Comparison of ENCODE assay signal across 8 mouse cellular contexts in genomic region chr13:58157036-58157435, GRCm38 (mm10). TPM values are rescaled to one million over a fixed set of nuclear protein-coding genes. Genes with fewer than 3 reads are reported as not detected.
DNase-seq lines count a peak whose midpoint lies in the region; ATAC-seq and TF ChIP-seq lines count a peak whose summit lies in the region.

No protein-coding gene starts in this region.

- H3K4me3 ChIP-seq in lung, postnatal 0 days (ENCODE audit: low read depth, low read length) = peak overlapping the region; percentile 78
- H3K4me3 ChIP-seq in hindbrain, embryonic 15.5 days = peak overlapping the region; percentile 80
- H3K4me3 ChIP-seq in midbrain, embryonic 14.5 days (replicated peaks; ENCODE audit: low read depth, low read length) = peak overlapping the region; percentile 85

- H3K9me3 ChIP-seq in lung, postnatal 0 days (ENCODE audit: low read length) = no peaks in the 10 kb centered on the region
- H3K9me3 ChIP-seq in hindbrain, embryonic 15.5 days = no peaks in the 10 kb centered on the region
- no peaks in the 10 kb centered on the region for H3K9me3 ChIP-seq in midbrain, embryonic 14.5 days (ENCODE audit: control insufficient read depth, low read length)

- no peak for TF ChIP-seq EP300 in lung, postnatal 0 days (IDR thresholded peaks at IDR 0.05)

- no peak for DNase-seq in lung, postnatal 0 days (ENCODE audit: low spot score)
- no peak for DNase-seq in lung, adult 18-20 months
- peak; percentile 40 for DNase-seq in cerebellum, adult 9-10 months
- peak; percentile 16 for DNase-seq in midbrain, embryonic 14.5 days
- DNase-seq in gastrocnemius, postnatal 10 days = no peak
- DNase-seq in layer of hippocampus, adult 18-20 months (ENCODE audit: low spot score in 2 of 2) = no peak
- no peak for DNase-seq in lung, postnatal 25 days (ENCODE audit: low spot score)

- ATAC-seq in lung, postnatal 0 days = no peak
- no peak for ATAC-seq in hindbrain, embryonic 15.5 days (ENCODE audit: low FRiP score, low read depth)
- 0 out of 2 replicates have a peak, but pooled peaks have one; percentile 34 for ATAC-seq in midbrain, embryonic 14.5 days (ENCODE audit: low FRiP score, low TSS enrichment)

- no peaks in the 10 kb centered on the region for H3K4me1 ChIP-seq in lung, postnatal 0 days (ENCODE audit: insufficient read depth, low read depth, low read length)
- H3K4me1 ChIP-seq in hindbrain, embryonic 15.5 days (replicated peaks) = peaks cover 19% of the 10 kb centered on the region
- H3K4me1 ChIP-seq in midbrain, embryonic 14.5 days (ENCODE audit: control insufficient read depth, insufficient read depth, low read length) = peaks cover 5% of the 10 kb centered on the region; the same call in 1 of the 2 replicates

- 19% methylated on average over 8 of the region's 8 CpGs for WGBS in lung, postnatal 0 days
- WGBS in hindbrain, embryonic 15.5 days = 15% methylated on average over 8 of the region's 8 CpGs
- 22% methylated on average over 8 of the region's 8 CpGs for WGBS in midbrain, embryonic 14.5 days

- no peaks in the 10 kb centered on the region for H3K27me3 ChIP-seq in lung, postnatal 0 days (replicated peaks; ENCODE audit: insufficient read depth, low read length)
- H3K27me3 ChIP-seq in hindbrain, embryonic 15.5 days = no peaks in the 10 kb centered on the region
- H3K27me3 ChIP-seq in midbrain, embryonic 14.5 days (ENCODE audit: control insufficient read depth, insufficient read depth, low read length) = no peaks in the 10 kb centered on the region

- H3K4me2 ChIP-seq in lung, postnatal 0 days (replicated peaks; ENCODE audit: low read depth, low read length) = peak overlapping the region; percentile 94
- H3K4me2 ChIP-seq in hindbrain, embryonic 15.5 days = peak overlapping the region; percentile 91
- peak overlapping the region; percentile 97 for H3K4me2 ChIP-seq in midbrain, embryonic 14.5 days (ENCODE audit: low read length)

- no peak overlapping the region for H3K27ac ChIP-seq in lung, postnatal 0 days (ENCODE audit: low read length)
- H3K27ac ChIP-seq in hindbrain, embryonic 15.5 days (replicated peaks) = peak overlapping the region; percentile 77
- H3K27ac ChIP-seq in midbrain, embryonic 14.5 days (replicated peaks; ENCODE audit: low read depth, low read length) = peak overlapping the region; percentile 70; the same call in 1 of the 2 replicates

- TF ChIP-seq CTCF in lung, postnatal 0 days (IDR thresholded peaks at IDR 0.05) = no peak

- no peak overlapping the region for H3K9ac ChIP-seq in lung, postnatal 0 days (replicated peaks; ENCODE audit: low read depth)
- H3K9ac ChIP-seq in hindbrain, embryonic 15.5 days = peak overlapping the region; percentile 73
- peak overlapping the region; percentile 88 for H3K9ac ChIP-seq in midbrain, embryonic 14.5 days (replicated peaks; ENCODE audit: low read length)

- H3K36me3 ChIP-seq in lung, postnatal 0 days (ENCODE audit: insufficient read depth, low read length) = peaks cover 17% of the 10 kb centered on the region
- peaks cover 19% of the 10 kb centered on the region for H3K36me3 ChIP-seq in hindbrain, embryonic 15.5 days
- peaks cover 23% of the 10 kb centered on the region for H3K36me3 ChIP-seq in midbrain, embryonic 14.5 days (ENCODE audit: control insufficient read depth, insufficient read depth, low read length)

RNA-seq across cellular contexts. Expression of gene Idnk, which starts 0.4 kb away (rescaled TPM):
- 40.5 and 43.5 TPM in 2 replicates for polyA plus RNA-seq in lung, postnatal 0 days (2015; fragmentation: Nextera tagmentation; extraction: Ambion mirVana)
- polyA plus RNA-seq in hindbrain, embryonic 15.5 days (2015; fragmentation: Nextera tagmentation; extraction: Ambion mirVana) = 54.2 and 55.9 TPM in 2 replicates
- 59.7 TPM in 2 replicates for polyA plus RNA-seq in midbrain, embryonic 14.5 days (2014; fragmentation: Nextera tagmentation; extraction: Ambion mirVana)
- 1 to 10 TPM; 9.6 to 9.7 TPM for total RNA-seq in gastrocnemius, postnatal 10 days (2021)
- total RNA-seq in layer of hippocampus, adult 18-20 months (2021) = 10 to 100 TPM; 32.7 to 33.3 TPM

RNA-seq across cellular contexts. Expression of gene Hnrnpa0, which starts 28.7 kb away (rescaled TPM):
- polyA plus RNA-seq in lung, postnatal 0 days (2015; fragmentation: Nextera tagmentation; extraction: Ambion mirVana) = 29.6 and 33.1 TPM in 2 replicates
- 39.6 and 41.7 TPM in 2 replicates for polyA plus RNA-seq in hindbrain, embryonic 15.5 days (2015; fragmentation: Nextera tagmentation; extraction: Ambion mirVana)
- 72.5 and 93.5 TPM in 2 replicates for polyA plus RNA-seq in midbrain, embryonic 14.5 days (2014; fragmentation: Nextera tagmentation; extraction: Ambion mirVana)
- 10 to 100 TPM; 90.3 to 91.7 TPM for total RNA-seq in gastrocnemius, postnatal 10 days (2021)
- total RNA-seq in layer of hippocampus, adult 18-20 months (2021) = 100 to 1,000 TPM; 125 to 127 TPM

RNA-seq across cellular contexts. Expression of gene Klhl3, which starts 43.6 kb away (rescaled TPM):
- polyA plus RNA-seq in lung, postnatal 0 days (2015; fragmentation: Nextera tagmentation; extraction: Ambion mirVana) = 2.7 and 3.9 TPM in 2 replicates
- 12.6 and 14.0 TPM in 2 replicates for polyA plus RNA-seq in hindbrain, embryonic 15.5 days (2015; fragmentation: Nextera tagmentation; extraction: Ambion mirVana)
- polyA plus RNA-seq in midbrain, embryonic 14.5 days (2014; fragmentation: Nextera tagmentation; extraction: Ambion mirVana) = 10.0 and 10.1 TPM in 2 replicates
- 1 to 10 TPM; 1.4 TPM for total RNA-seq in gastrocnemius, postnatal 10 days (2021)
- total RNA-seq in layer of hippocampus, adult 18-20 months (2021) = 10 to 100 TPM; 47.1 to 48.6 TPM

RNA-seq across cellular contexts. Expression of gene Ubqln1, which starts 58.4 kb away (rescaled TPM):
- polyA plus RNA-seq in lung, postnatal 0 days (2015; fragmentation: Nextera tagmentation; extraction: Ambion mirVana) = 52.3 and 57.3 TPM in 2 replicates
- polyA plus RNA-seq in hindbrain, embryonic 15.5 days (2015; fragmentation: Nextera tagmentation; extraction: Ambion mirVana) = 146 and 158 TPM in 2 replicates
- 100 and 112 TPM in 2 replicates for polyA plus RNA-seq in midbrain, embryonic 14.5 days (2014; fragmentation: Nextera tagmentation; extraction: Ambion mirVana)
- total RNA-seq in gastrocnemius, postnatal 10 days (2021) = 10 to 100 TPM; 48.8 to 53.6 TPM
- total RNA-seq in layer of hippocampus, adult 18-20 months (2021) = 100 to 1,000 TPM; 154 to 159 TPM

Comparison
In these comparisons a context has a peak if more than half of its experiments do, and no peak if none do; other contexts are left out.
1. DNase-seq: peak in cerebellum, adult 9-10 months (single experiment) and midbrain, embryonic 14.5 days (single experiment); none in lung, postnatal 0 days (single experiment), lung, adult 18-20 months (0 of 2), gastrocnemius, postnatal 10 days (single experiment), layer of hippocampus, adult 18-20 months (0 of 2) and lung, postnatal 25 days (single experiment).
2. Peak in every context shown above with its lines, with median percentiles within 50 percentile points of each other: H3K4me2 ChIP-seq and H3K4me3 ChIP-seq.